Mouse (Mus musculus): ENCODE results near the gene Tmcc1. TPM values are rescaled to one million over a fixed set of nuclear protein-coding genes. Genes with fewer than 3 reads are reported as not detected.
A peak's percentile ranks its signal among the peaks of the same experiment; 100 is the strongest.
"Not testable (repeated sequence)": the region's sequence is repeated elsewhere in the genome, so short reads cannot be mapped to it uniquely, and the experiment has no call there.

The Tmcc1 gene
- 3.7 and 4.0 TPM in 2 replicates for polyA plus RNA-seq (2015; fragmentation: Nextera tagmentation; extraction: Ambion mirVana)

GRCm38 (mm10) chr6:116193394-116194393 lies at the start of gene Tmcc1:
Tmcc1 (minus strand) TSS chr6:116193486.
- peak; percentile 99 for DNase-seq
- Histone ChIP-seq H3K9ac (replicated peaks) (peak within 1 kb of the TSS; percentile 83), H3K27me3 (ENCODE audit: insufficient read depth, low read length) (no peaks in the 10 kb centered on the region), H3K4me2 (ENCODE audit: low read depth, low read length) (peak within 1 kb of the TSS; percentile 97), H3K9me3 (ENCODE audit: low read length) (no peaks in the 10 kb centered on the region), H3K4me1 (ENCODE audit: insufficient read depth) (peaks cover 25% of the 10 kb centered on the region), H3K4me3 (ENCODE audit: low read depth, low read length) (peak within 1 kb of the TSS; percentile 79), H3K36me3 (replicated peaks; ENCODE audit: insufficient read depth, low read length) (no peaks in the 10 kb centered on the region), H3K27ac (ENCODE audit: low read depth) (peak within 1 kb of the TSS; percentile 75)
- TF ChIP-seq CTCF (IDR thresholded peaks at IDR 0.05; ENCODE audit: low read depth) (0 out of 2 replicates have a peak, but pooled peaks have one; percentile 11), EP300 (IDR thresholded peaks at IDR 0.05; ENCODE audit: low read depth) (no peak)
- ATAC-seq = peak; percentile 97
- 1% methylated on average over 44 of the region's 68 CpGs for WGBS (ENCODE audit: insufficient replicate concordance)

- WGBS (ENCODE audit: insufficient replicate concordance) = 66% methylated on average over 2 of the region's 2 CpGs
- no peak overlapping the region for H3K9ac ChIP-seq (replicated peaks)
- no peak for TF ChIP-seq CTCF (IDR thresholded peaks at IDR 0.05; ENCODE audit: low read depth)
- no peak for TF ChIP-seq EP300 (IDR thresholded peaks at IDR 0.05; ENCODE audit: low read depth)
- no peak overlapping the region for H3K4me2 ChIP-seq (ENCODE audit: low read depth, low read length)
- H3K27ac ChIP-seq (ENCODE audit: low read depth) = no peak overlapping the region
- H3K4me1 ChIP-seq (ENCODE audit: insufficient read depth) = no peaks in the 10 kb centered on the region
- no peaks in the 10 kb centered on the region for H3K9me3 ChIP-seq (ENCODE audit: low read length)
- H3K27me3 ChIP-seq (ENCODE audit: insufficient read depth, low read length) = no peaks in the 10 kb centered on the region
- H3K36me3 ChIP-seq (replicated peaks; ENCODE audit: insufficient read depth, low read length) = peaks cover 56% of the 10 kb centered on the region
- DNase-seq = no peak
- ATAC-seq = no peak
- H3K4me3 ChIP-seq (ENCODE audit: low read depth, low read length) = no peak overlapping the region
Observed at GRCm38 (mm10) chr6:116240371-116240770, 47.1 kb upstream of the Tmcc1 start.

GRCm38 (mm10) chr6:116238083-116238482 lies 44.8 kb upstream of the Tmcc1 start:
- no peak for ATAC-seq
- WGBS (ENCODE audit: insufficient replicate concordance) = 78% methylated on average over 5 of the region's 5 CpGs
- H3K36me3 ChIP-seq (replicated peaks; ENCODE audit: insufficient read depth, low read length) = peaks cover 39% of the 10 kb centered on the region
- H3K4me1 ChIP-seq (ENCODE audit: insufficient read depth) = no peaks in the 10 kb centered on the region
- H3K9ac ChIP-seq (replicated peaks) = no peak overlapping the region
- no peak overlapping the region for H3K27ac ChIP-seq (ENCODE audit: low read depth)
- DNase-seq = no peak
- H3K27me3 ChIP-seq (ENCODE audit: insufficient read depth, low read length) = no peaks in the 10 kb centered on the region
- H3K4me2 ChIP-seq (ENCODE audit: low read depth, low read length) = no peak overlapping the region
- no peak overlapping the region for H3K4me3 ChIP-seq (ENCODE audit: low read depth, low read length)
- TF ChIP-seq CTCF (IDR thresholded peaks at IDR 0.05; ENCODE audit: low read depth) (no peak), EP300 (IDR thresholded peaks at IDR 0.05; ENCODE audit: low read depth) (no peak)
- no peaks in the 10 kb centered on the region for H3K9me3 ChIP-seq (ENCODE audit: low read length)

- Histone ChIP-seq H3K4me1 (ENCODE audit: insufficient read depth) (no peaks in the 10 kb centered on the region), H3K4me3 (ENCODE audit: low read depth, low read length) (no peak overlapping the region), H3K9me3 (ENCODE audit: low read length) (no peaks in the 10 kb centered on the region), H3K27me3 (ENCODE audit: insufficient read depth, low read length) (no peaks in the 10 kb centered on the region), H3K9ac (replicated peaks) (no peak overlapping the region), H3K36me3 (replicated peaks; ENCODE audit: insufficient read depth, low read length) (peaks cover 44% of the 10 kb centered on the region), H3K4me2 (ENCODE audit: low read depth, low read length) (no peak overlapping the region), H3K27ac (ENCODE audit: low read depth) (no peak overlapping the region)
- no peak for ATAC-seq
- DNase-seq = no peak
- no peak for TF ChIP-seq EP300 (IDR thresholded peaks at IDR 0.05; ENCODE audit: low read depth)
- no peak for TF ChIP-seq CTCF (IDR thresholded peaks at IDR 0.05; ENCODE audit: low read depth)
- 88% methylated on average over 5 of the region's 5 CpGs for WGBS (ENCODE audit: insufficient replicate concordance)
Observed at GRCm38 (mm10) chr6:116235336-116235735, 42.0 kb upstream of the Tmcc1 start.

GRCm38 (mm10) chr6:116234821-116235220 lies 41.5 kb upstream of the Tmcc1 start:
- not testable (repeated sequence) for H3K9ac ChIP-seq (replicated peaks); H3K4me2 ChIP-seq (ENCODE audit: low read depth, low read length); H3K27ac ChIP-seq (ENCODE audit: low read depth); H3K9me3 ChIP-seq (ENCODE audit: low read length); H3K4me3 ChIP-seq (ENCODE audit: low read depth, low read length); H3K4me1 ChIP-seq (ENCODE audit: insufficient read depth); ATAC-seq; DNase-seq; H3K27me3 ChIP-seq (ENCODE audit: insufficient read depth, low read length)
- H3K36me3 ChIP-seq (replicated peaks; ENCODE audit: insufficient read depth, low read length) = peaks cover 44% of the 10 kb centered on the region
- 75% methylated on average over 2 of the region's 2 CpGs for WGBS (ENCODE audit: insufficient replicate concordance)

- TF ChIP-seq EP300 (IDR thresholded peaks at IDR 0.05; ENCODE audit: low read depth) = no peak
- TF ChIP-seq CTCF (IDR thresholded peaks at IDR 0.05; ENCODE audit: low read depth) = peak; percentile 94
- Histone ChIP-seq H3K4me3 (ENCODE audit: low read depth, low read length) (no peak overlapping the region), H3K9ac (replicated peaks) (0 out of 2 replicates have a peak overlapping the region, but pooled peaks have one; percentile 4), H3K9me3 (ENCODE audit: low read length) (no peaks in the 10 kb centered on the region), H3K4me2 (ENCODE audit: low read depth, low read length) (peak overlapping the region; percentile 36), H3K27ac (ENCODE audit: low read depth) (peak overlapping the region; percentile 55; the same call in 1 of the 2 replicates), H3K4me1 (ENCODE audit: insufficient read depth) (no peaks in the 10 kb centered on the region), H3K27me3 (ENCODE audit: insufficient read depth, low read length) (no peaks in the 10 kb centered on the region), H3K36me3 (replicated peaks; ENCODE audit: insufficient read depth, low read length) (peaks cover 48% of the 10 kb centered on the region)
- ATAC-seq (peak; percentile 64; the same call in 1 of the 2 replicates), DNase-seq (peak; percentile 79)
- 49% methylated on average over 12 of the region's 12 CpGs for WGBS (ENCODE audit: insufficient replicate concordance)
Observed at GRCm38 (mm10) chr6:116228785-116229525, 35.7 kb upstream of the Tmcc1 start.

Measured in liver, postnatal 0 days (tissue).